Mouse (Mus musculus): ENCODE measurements around the gene Mmp23.
"Not testable (repeated sequence)": the region's sequence is repeated elsewhere in the genome, so short reads cannot be mapped to it uniquely, and the experiment has no call there.

Gene Mmp23

GRCm38 (mm10) chr4:155645308-155645707 is 7.9 kb downstream of the Mmp23 start, which contains the start of gene Gm10563:
TSS of gene Gm10563 (minus strand) at chr4:155645408.
- not testable (repeated sequence) for H3K27me3 ChIP-seq (ENCODE audit: control insufficient read depth, insufficient read depth, low read length, poor library complexity, severe bottlenecking); DNase-seq (ENCODE audit: low read depth, low spot score)
- H3K36me3 ChIP-seq (ENCODE audit: control insufficient read depth, insufficient read depth, low read length, poor library complexity, severe bottlenecking), result peaks cover 26% of the 10 kb centered on the region

DNA sequence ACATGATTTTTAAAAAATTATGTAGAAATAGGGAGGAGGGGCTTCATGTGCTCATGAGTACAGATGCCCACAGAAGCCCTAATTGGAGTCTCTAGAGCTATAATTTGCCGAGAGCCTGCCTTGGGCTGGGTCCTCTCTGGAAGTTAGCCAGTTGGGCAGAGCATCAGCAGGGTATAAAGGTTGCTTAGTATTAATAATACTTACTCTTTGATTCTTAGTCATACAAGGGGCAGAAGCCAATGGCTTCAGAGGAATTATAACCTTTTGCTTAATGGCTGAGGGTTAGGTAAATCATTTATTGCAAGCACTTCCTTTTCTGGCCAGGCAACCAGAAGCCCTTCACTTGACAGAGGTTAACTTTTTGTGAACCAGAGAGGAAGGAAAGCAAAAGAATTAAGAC is 9.7 kb downstream of the Mmp23 start:
- H3K36me3 ChIP-seq (ENCODE audit: control insufficient read depth, insufficient read depth, low read length, poor library complexity, severe bottlenecking), result peaks cover 29% of the 10 kb centered on the region
- no peak for DNase-seq (ENCODE audit: low read depth, low spot score)
- no peaks in the 10 kb centered on the region for H3K27me3 ChIP-seq (ENCODE audit: control insufficient read depth, insufficient read depth, low read length, poor library complexity, severe bottlenecking)

DNA sequence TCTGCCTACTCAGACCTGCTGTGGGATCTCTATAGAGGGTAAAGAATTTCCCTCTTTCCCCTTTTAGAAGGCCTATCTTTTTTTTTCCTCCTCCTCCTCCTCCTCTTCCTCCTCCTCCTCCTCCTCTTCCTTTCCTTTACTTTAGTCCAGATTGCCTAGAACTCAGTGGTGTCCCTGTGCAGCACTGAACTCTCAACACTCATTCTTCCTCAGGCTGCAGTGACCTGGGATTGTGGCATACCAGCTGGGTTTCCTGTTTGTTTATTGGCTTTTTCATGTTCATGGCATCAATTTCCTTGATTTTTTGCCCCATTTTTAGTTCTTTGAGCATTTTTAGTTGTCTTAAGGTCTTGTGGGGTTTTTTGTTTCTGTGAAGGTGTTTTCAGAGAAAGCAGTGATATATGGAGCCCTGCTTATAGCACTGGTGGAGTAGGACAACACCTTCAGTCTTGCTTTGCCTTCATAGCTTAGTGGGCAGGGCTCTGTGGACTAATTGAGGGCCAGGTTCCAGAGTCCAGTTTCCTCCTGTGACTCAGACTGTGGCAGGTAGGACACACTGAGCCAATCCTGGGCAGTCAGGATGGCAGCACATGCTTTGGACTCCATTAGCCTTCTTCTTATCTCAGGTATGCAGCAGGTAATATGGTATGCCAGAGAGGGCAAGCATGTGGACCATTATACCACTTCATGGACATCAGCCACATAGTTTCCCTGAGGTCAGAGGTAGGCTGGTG is 17.3 kb downstream of the Mmp23 start:
- Histone ChIP-seq H3K36me3 (ENCODE audit: control insufficient read depth, insufficient read depth, low read length, poor library complexity, severe bottlenecking) (peaks cover 34% of the 10 kb centered on the region), H3K27me3 (ENCODE audit: control insufficient read depth, insufficient read depth, low read length, poor library complexity, severe bottlenecking) (no peaks in the 10 kb centered on the region)
- DNase-seq (ENCODE audit: low read depth, low spot score), result no peak

DNA sequence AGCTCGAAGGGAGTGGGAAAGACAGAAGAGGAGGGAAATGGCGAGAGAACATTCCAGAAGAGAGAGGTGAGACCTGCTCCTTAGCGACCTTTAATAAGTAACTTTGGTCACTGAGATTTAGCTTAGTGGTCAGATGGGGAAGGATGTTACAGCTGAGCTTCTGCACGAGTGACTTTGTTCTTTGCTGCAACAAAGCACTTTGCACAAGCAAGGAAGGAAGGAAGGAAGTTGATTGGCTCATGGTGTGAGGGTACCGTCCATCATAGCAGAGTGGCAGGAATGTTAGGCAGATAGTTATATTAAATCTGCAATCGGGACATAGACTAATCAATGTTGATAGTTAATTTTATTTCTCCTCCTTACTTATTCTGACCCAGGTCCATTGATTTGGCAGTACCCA is 22.9 kb downstream of the Mmp23 start:
- Histone ChIP-seq H3K36me3 (ENCODE audit: control insufficient read depth, insufficient read depth, low read length, poor library complexity, severe bottlenecking) (peaks cover 18% of the 10 kb centered on the region), H3K27me3 (ENCODE audit: control insufficient read depth, insufficient read depth, low read length, poor library complexity, severe bottlenecking) (no peaks in the 10 kb centered on the region)
- no peak for DNase-seq (ENCODE audit: low read depth, low spot score)

- peak; percentile 99 for DNase-seq (ENCODE audit: low read depth, low spot score)
- peaks cover 8% of the 10 kb centered on the region; the same call in 1 of the 2 replicates for H3K36me3 ChIP-seq (ENCODE audit: control insufficient read depth, insufficient read depth, low read length, poor library complexity, severe bottlenecking)
- H3K27me3 ChIP-seq (ENCODE audit: control insufficient read depth, insufficient read depth, low read length, poor library complexity, severe bottlenecking), result no peaks in the 10 kb centered on the region
Measured at GRCm38 (mm10) chr4:155624338-155625291, 28.6 kb downstream of the Mmp23 start, which contains the start of gene Cdk11b. TSS of gene Cdk11b (plus strand) at chr4:155624854.

GRCm38 (mm10) chr4:155618321-155618720 is 34.9 kb downstream of the Mmp23 start:
- peaks cover 19% of the 10 kb centered on the region for H3K36me3 ChIP-seq (ENCODE audit: control insufficient read depth, insufficient read depth, low read length, poor library complexity, severe bottlenecking)
- no peaks in the 10 kb centered on the region for H3K27me3 ChIP-seq (ENCODE audit: control insufficient read depth, insufficient read depth, low read length, poor library complexity, severe bottlenecking)
- no peak for DNase-seq (ENCODE audit: low read depth, low spot score)

DNA sequence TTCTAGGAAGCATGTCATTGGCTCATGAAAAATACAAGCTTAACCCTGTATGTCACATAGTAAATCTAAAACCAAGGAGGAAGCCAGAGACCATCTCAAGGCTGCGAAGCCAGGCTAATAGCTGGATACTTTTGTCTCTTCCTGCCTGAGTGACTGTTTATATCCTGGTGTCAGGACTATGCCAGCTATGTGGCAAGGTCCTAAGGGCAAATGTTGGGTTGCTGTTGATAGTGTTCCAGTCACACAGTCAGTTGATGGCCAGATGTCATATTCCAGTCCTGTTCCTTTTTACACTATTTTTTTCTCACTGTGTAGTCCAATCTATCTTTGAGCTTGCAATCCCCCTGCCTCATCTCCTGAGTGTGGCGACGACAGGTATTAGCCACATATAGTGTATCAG is 39.9 kb downstream of the Mmp23 start:
- DNase-seq (ENCODE audit: low read depth, low spot score), result no peak
- H3K27me3 ChIP-seq (ENCODE audit: control insufficient read depth, insufficient read depth, low read length, poor library complexity, severe bottlenecking), result no peaks in the 10 kb centered on the region
- H3K36me3 ChIP-seq (ENCODE audit: control insufficient read depth, insufficient read depth, low read length, poor library complexity, severe bottlenecking), result peaks cover 10% of the 10 kb centered on the region

DNA sequence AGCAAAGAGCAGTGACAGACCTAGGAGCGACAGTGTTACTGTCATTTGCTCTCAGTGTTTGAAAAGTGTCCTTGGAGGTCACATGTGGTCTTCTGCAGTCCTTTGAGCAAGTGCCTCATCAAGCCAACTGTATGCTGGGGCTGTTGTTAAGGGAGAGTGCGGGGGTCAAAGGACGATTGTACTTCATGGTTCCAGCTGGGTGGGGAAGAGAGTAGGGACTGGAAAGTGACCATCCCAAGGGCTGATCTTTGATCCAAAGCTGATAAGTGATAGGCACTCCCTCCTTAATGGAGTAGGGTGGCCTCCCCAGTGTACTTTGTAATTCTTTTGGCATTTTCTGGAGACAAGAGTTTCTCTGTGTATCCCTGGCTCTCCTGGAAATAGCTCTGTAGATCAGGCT is 41.3 kb downstream of the Mmp23 start:
- no peaks in the 10 kb centered on the region for H3K27me3 ChIP-seq (ENCODE audit: control insufficient read depth, insufficient read depth, low read length, poor library complexity, severe bottlenecking)
- DNase-seq (ENCODE audit: low read depth, low spot score), result no peak
- peaks cover 10% of the 10 kb centered on the region; the same call in 1 of the 2 replicates for H3K36me3 ChIP-seq (ENCODE audit: control insufficient read depth, insufficient read depth, low read length, poor library complexity, severe bottlenecking)

DNA sequence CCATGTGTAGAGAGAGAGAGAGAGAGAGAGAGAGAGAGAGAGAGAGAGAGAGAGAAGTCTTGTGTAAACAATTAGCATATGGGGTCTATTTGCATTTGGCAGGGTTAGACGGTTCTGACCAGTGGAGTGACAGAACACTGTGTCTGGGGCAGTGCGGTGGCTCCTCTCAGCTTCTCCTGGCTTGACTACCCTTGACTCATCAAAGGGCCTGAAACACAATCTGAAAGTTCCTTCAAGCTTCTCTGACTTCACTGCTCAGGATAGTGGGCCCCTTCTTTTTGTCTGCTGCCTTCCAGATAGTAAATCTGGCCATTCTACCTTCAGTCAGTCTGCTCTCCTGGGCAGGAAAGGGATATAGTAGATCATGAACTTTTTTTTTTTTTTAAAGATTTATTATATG is 46.4 kb downstream of the Mmp23 start:
- H3K27me3 ChIP-seq (ENCODE audit: control insufficient read depth, insufficient read depth, low read length, poor library complexity, severe bottlenecking), result no peaks in the 10 kb centered on the region
- no peak for DNase-seq (ENCODE audit: low read depth, low spot score)

DNA sequence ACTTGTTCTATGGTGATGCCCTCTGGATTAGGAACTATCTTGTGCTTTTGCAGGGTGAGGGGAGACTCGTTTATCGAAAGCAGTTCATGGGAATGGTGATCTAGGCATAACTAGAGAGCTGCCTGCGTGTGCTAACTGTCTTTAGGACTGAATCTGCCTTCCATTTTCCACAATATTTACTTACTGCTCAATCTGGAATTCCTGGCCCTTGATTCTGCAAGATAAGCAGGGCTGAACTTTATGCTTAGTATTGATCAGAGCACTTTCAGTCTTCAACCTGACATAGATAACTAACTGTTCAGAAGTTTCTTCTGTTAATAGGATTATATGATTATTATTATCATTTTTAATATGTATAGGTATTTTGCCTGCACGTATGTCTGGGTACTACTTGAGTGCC is 48.1 kb downstream of the Mmp23 start:
- H3K27me3 ChIP-seq (ENCODE audit: control insufficient read depth, insufficient read depth, low read length, poor library complexity, severe bottlenecking), result no peaks in the 10 kb centered on the region
- no peak for DNase-seq (ENCODE audit: low read depth, low spot score)
- H3K36me3 ChIP-seq (ENCODE audit: control insufficient read depth, insufficient read depth, low read length, poor library complexity, severe bottlenecking), result no peaks in the 10 kb centered on the region; the same call in 1 of the 2 replicates

More for the DNA sequence above, 46.4 kb downstream of the Mmp23 start:
- H3K36me3 ChIP-seq (ENCODE audit: control insufficient read depth, insufficient read depth, low read length, poor library complexity, severe bottlenecking), result peaks cover 2% of the 10 kb centered on the region; the same call in 1 of the 2 replicates

GRCm38 (mm10) chr4:155603801-155604200 is 49.4 kb downstream of the Mmp23 start:
- Histone ChIP-seq H3K36me3 (ENCODE audit: control insufficient read depth, insufficient read depth, low read length, poor library complexity, severe bottlenecking) (no peaks in the 10 kb centered on the region; the same call in 1 of the 2 replicates), H3K27me3 (ENCODE audit: control insufficient read depth, insufficient read depth, low read length, poor library complexity, severe bottlenecking) (no peaks in the 10 kb centered on the region)
- DNase-seq (ENCODE audit: low read depth, low spot score), result no peak

DNA sequence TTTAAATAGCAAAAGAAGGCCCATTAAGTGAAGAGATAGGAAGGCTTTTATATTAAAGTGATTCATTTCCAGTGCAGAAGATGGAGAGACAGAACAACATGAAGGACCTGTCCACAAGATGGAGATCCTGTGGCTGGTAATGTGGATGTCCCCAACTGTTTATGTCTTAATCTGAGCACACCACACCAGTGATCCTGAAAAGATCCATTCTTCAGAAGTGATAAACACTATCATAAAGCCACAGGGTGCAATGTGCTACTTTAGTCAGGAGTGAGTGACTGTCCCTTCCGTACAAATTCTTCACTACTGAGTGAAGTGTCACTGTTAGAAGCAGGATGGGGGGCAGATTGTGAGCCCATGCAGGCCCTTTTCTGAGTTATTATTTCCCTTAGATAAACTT is 50.4 kb downstream of the Mmp23 start:
- H3K36me3 ChIP-seq (ENCODE audit: control insufficient read depth, insufficient read depth, low read length, poor library complexity, severe bottlenecking), result no peaks in the 10 kb centered on the region; the same call in 1 of the 2 replicates
- DNase-seq (ENCODE audit: low read depth, low spot score), result no peak
- no peaks in the 10 kb centered on the region for H3K27me3 ChIP-seq (ENCODE audit: control insufficient read depth, insufficient read depth, low read length, poor library complexity, severe bottlenecking)

GRCm38 (mm10) chr4:155601997-155602456 is 51.2 kb downstream of the Mmp23 start:
- no peak for DNase-seq (ENCODE audit: low read depth, low spot score)
- Histone ChIP-seq H3K27me3 (ENCODE audit: control insufficient read depth, insufficient read depth, low read length, poor library complexity, severe bottlenecking) (no peaks in the 10 kb centered on the region), H3K36me3 (ENCODE audit: control insufficient read depth, insufficient read depth, low read length, poor library complexity, severe bottlenecking) (no peaks in the 10 kb centered on the region; the same call in 1 of the 2 replicates)

DNA sequence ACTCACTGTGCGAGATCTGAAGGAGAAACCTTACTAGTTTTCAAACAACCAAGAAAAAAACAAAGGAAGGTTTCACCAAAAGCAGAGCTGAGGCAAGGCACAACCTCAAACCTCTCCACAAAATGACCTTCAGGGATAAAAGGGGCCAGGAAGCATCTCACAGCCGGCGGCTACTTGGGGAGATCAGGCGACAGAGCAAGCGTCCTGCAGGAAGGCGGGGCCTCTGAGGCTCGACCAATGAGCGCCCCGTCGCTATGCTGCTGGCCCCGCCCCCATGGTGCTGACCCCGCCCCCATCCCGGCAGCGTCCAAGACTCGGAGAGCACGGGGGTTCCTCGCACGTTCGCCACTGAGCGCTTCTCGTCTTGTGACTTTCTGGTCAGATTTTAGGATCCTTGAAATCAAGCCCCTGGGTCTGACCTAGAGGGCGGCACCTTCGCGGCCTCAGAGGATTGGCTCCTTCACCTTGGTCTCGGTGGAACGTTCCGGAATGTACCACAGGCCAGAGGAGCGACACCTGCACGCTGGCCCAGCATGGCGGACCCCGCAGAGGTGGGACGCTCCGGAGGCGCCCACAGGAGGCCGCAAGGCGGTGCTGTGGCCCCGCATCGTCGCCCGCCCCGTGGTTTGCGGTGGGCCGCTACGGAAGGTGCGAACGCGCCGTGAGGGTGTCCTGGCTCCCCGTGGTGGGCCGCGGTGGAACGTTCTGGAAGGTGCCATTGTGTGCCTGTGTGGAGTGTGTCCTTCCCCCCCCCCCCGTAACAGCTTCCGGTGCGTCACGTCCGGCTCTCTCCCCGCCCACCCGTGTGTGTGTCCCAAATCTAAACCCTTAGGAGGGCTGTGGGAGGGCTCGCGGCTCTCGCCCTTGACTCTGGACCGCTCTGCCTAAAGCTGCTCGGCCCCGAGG is 51.8 kb downstream of the Mmp23 start, which contains the start of gene Slc35e2:
TSS of gene Slc35e2 (plus strand) at position 326 of the 906 bp plus-strand sequence.
- Histone ChIP-seq H3K36me3 (ENCODE audit: control insufficient read depth, insufficient read depth, low read length, poor library complexity, severe bottlenecking) (no peaks in the 10 kb centered on the region), H3K27me3 (ENCODE audit: control insufficient read depth, insufficient read depth, low read length, poor library complexity, severe bottlenecking) (no peaks in the 10 kb centered on the region)
- peak; percentile 96 for DNase-seq (ENCODE audit: low read depth, low spot score)
